Mouse (Mus musculus) liver, embryonic 14.5 days (tissue): ENCODE measurements around the gene Slc17a9. TPM values are rescaled to one million over a fixed set of nuclear protein-coding genes. Genes with fewer than 3 reads are reported as not detected.

ENCODE experiments used
- ATAC-seq: fragments of 200-750 bp; cut with Nextera tagmentation; 2 replicates; pipeline ENCODE4 v1.8.0; 2017; ENCODE audit warnings: moderate number of reproducible peaks, mild to moderate bottlenecking, moderate library complexity; ENCODE audit not compliant: insufficient read depth
- DNase-seq, 3 experiments: peaks; one replicate each; pipeline ENCODE4 v3.0.0-alpha.2; 2012 to 2013; ENCODE audit warnings: low read depth in 3 of 3, low spot score in 3 of 3
- H3K27ac ChIP-seq: fragments of 300-500 bp; sonication (generic); 2 replicates; pipeline ENCODE4 v1.5.1; 2014; ENCODE audit warnings: moderate library complexity, mild to moderate bottlenecking, control low read depth, inconsistent platforms
- H3K27me3 ChIP-seq: fragments of 300-500 bp; sonication (generic); 2 replicates; pipeline ENCODE4 v1.6.1; 2014; ENCODE audit warnings: mild to moderate bottlenecking, low read length, moderate library complexity; ENCODE audit not compliant: control insufficient read depth, insufficient read depth
- H3K36me3 ChIP-seq: fragments of 300-500 bp; sonication (generic); replicated peaks from 2 replicates; pipeline ENCODE4 v1.6.1; 2014; ENCODE audit warnings: low read depth; ENCODE audit not compliant: control insufficient read depth, insufficient read depth
- H3K4me1 ChIP-seq, 2 experiments: fragments of 200-500 bp in 1 of 2; fragments of 300-500 bp in 1 of 2; sonication (generic) in 1 of 2; replicated peaks; 2 replicates each; pipeline ENCODE4 v1.6.1; 2012 to 2014; ENCODE audit warnings: antibody characterized with exemption in 1 of 2, inconsistent platforms in 1 of 2, low read length in 1 of 2; ENCODE audit not compliant: control insufficient read depth in 2 of 2, insufficient read depth in 2 of 2
- H3K4me2 ChIP-seq: fragments of 300-500 bp; sonication (generic); 2 replicates; pipeline ENCODE4 v1.6.1; 2014; ENCODE audit warnings: low read depth, mild to moderate bottlenecking, control low read depth, moderate library complexity
- H3K4me3 ChIP-seq, 2 experiments: fragments of 200-500 bp in 1 of 2; fragments of 300-500 bp in 1 of 2; sonication (generic) in 1 of 2; 2 replicates each; pipeline ENCODE4 v1.5.1; 2012 to 2014; ENCODE audit warnings: low read depth in 2 of 2, low read length in 2 of 2, mild to moderate bottlenecking in 2 of 2, control low read depth in 1 of 2, inconsistent platforms in 1 of 2, moderate library complexity in 1 of 2; ENCODE audit not compliant: insufficient read depth in 1 of 2
- H3K9ac ChIP-seq: fragments of 300-500 bp; sonication (generic); replicated peaks from 2 replicates; pipeline ENCODE4 v1.6.1; 2014; ENCODE audit warnings: mild to moderate bottlenecking, control low read depth, moderate library complexity
- H3K9me3 ChIP-seq: fragments of 300-500 bp; sonication (generic); 2 replicates; pipeline ENCODE4 v1.6.1; 2016; ENCODE audit warnings: low read length, mixed read lengths; ENCODE audit not compliant: control insufficient read depth
- CTCF ChIP-seq: IDR thresholded peaks from 2 replicates; pipeline ENCODE4 v1.5.1; 2016; ENCODE audit warnings: antibody characterized with exemption, low read depth, control low read depth
- EP300 ChIP-seq: IDR thresholded peaks from 2 replicates; pipeline ENCODE4 v1.6.1; 2016; ENCODE audit warnings: antibody characterized with exemption, low read depth
- WGBS: fragments of 180-500 bp; shearing (Covaris S2); extraction: QIAGEN DNeasy Blood & Tissue Kit; methylation state at CpG from one replicate; pipeline ENCODE4 v1.1.7; 2014; ENCODE audit not compliant: insufficient replicate concordance; 5-methylcytosine and 5-hydroxymethylcytosine counted together
- polyA plus RNA-seq, 2 experiments: library from polyadenylated mRNA; depleted of rRNA in 1 of 2; stranded (reverse) in 1 of 2; unstranded in 1 of 2; fragments of >200 nt; fragmentation: Nextera tagmentation in 1 of 2; extraction: Ambion mirVana in 1 of 2; gene quantifications; 2 replicates each; pipeline versions ENCODE4 v1.2.1 to v1.2.3; 2012 to 2014

The Slc17a9 gene
- polyA plus RNA-seq, 2 experiments: 6.8 to 7.7 TPM

DNA sequence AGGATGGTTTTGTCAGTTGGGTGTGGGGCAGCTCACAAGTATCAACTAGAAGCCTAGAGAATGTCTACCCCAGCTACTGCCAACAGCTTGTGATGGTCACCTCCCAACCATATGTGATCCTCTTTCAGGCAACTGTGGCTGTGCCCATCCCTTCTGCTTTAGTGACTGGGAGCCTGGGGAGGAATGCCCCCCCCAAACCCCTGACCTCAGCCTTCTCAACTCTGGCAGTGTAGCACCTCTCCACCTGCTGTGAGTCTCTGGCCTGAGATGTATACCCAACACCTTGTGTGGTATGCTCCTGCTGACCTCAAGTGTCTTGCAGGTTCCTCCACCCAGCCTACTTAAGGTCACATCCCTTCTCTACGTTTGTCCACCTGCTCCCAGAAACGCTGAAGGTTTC lies 1.2 kb upstream of the Slc17a9 start:
- Histone ChIP-seq H3K4me1 (peaks cover 7 to 40% of the 10 kb centered on the region in 2 experiments), H3K9me3 (no peaks in the 10 kb centered on the region), H3K27me3 (no peaks in the 10 kb centered on the region), H3K4me2 (no peak overlapping the region), H3K36me3 (peaks cover 51% of the 10 kb centered on the region), H3K9ac (no peak overlapping the region), H3K27ac (no peak overlapping the region), H3K4me3 (no peak overlapping the region)
- no peak for ATAC-seq
- 71% methylated on average over 2 of the region's 2 CpGs for whole genome bisulfite sequencing
- DNase-seq: no peak
- no peak for TF ChIP-seq CTCF
- TF ChIP-seq EP300: no peak

- H3K27ac ChIP-seq: no peak overlapping the region
- no peak for DNase-seq
- H3K27me3 ChIP-seq: no peaks in the 10 kb centered on the region
- no peaks in the 10 kb centered on the region for H3K9me3 ChIP-seq
- peak overlapping the region; percentile 57 for H3K4me2 ChIP-seq
- H3K9ac ChIP-seq: peak overlapping the region; percentile 44
- TF ChIP-seq CTCF: no peak
- 4% methylated on average over 6 of the region's 6 CpGs for WGBS
- H3K36me3 ChIP-seq: peaks cover 36% of the 10 kb centered on the region
- peaks cover 7 to 40% of the 10 kb centered on the region in 2 experiments for H3K4me1 ChIP-seq
- ATAC-seq: peak; percentile 11
- peak overlapping the region; percentile 48 to 55 for H3K4me3 ChIP-seq
Observed at GRCm38 (mm10) chr2:180725414-180725778, 333 bp downstream of the Slc17a9 start.

GRCm38 (mm10) chr2:180725856-180726629 lies 980 bp downstream of the Slc17a9 start:
- DNase-seq (no peak), ATAC-seq (no peak)
- H3K4me3 ChIP-seq: peak overlapping the region; percentile 48 to 55
- H3K27ac ChIP-seq: no peak overlapping the region
- H3K4me2 ChIP-seq: peak overlapping the region; percentile 57
- 20% methylated on average over 8 of the region's 8 CpGs for WGBS
- TF ChIP-seq EP300 (no peak), CTCF (no peak)
- no peaks in the 10 kb centered on the region for H3K9me3 ChIP-seq
- H3K27me3 ChIP-seq: no peaks in the 10 kb centered on the region
- peaks cover 7 to 40% of the 10 kb centered on the region in 2 experiments for H3K4me1 ChIP-seq
- no peak overlapping the region for H3K9ac ChIP-seq
- H3K36me3 ChIP-seq: peaks cover 30% of the 10 kb centered on the region

DNA sequence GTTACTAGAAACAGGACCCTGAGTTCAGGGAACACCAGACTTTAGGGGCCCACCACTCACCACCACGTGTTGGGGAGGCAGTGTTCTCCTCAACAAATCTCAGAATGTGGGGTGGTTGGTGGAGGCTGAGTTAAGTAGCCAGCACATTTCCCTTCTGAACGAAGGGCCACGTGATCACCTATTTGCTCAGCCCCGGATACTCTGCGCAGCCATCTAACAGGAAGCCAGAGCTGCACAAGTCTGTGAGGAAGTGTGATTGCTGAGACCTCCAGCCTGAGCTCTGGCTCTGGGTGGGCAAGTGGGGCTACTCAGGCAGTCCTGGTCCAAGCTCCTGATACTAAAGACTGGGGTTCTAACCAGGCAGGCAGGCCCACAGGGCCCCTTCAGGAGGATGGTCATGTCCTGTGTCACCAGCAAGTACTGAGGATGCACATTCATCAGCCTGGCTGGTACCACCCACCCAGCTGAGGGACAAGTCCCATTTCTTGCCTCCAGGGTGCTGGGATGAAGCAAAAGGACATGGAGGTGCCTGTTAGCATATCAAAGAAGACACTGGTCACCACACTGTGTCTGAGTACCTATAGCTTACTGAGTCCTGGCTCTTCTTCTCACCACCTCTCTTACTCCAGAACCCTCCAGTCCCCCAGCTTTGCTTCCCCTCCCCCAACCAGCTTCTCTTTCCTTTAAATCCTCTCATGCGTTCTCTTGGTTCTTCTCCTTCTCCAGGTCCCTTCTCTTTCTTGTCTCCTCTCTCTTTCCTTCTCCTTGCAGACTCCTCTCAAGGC lies 1.8 kb downstream of the Slc17a9 start:
- peak overlapping the region; percentile 57 for H3K4me2 ChIP-seq
- H3K4me1 ChIP-seq: peaks cover 7 to 40% of the 10 kb centered on the region in 2 experiments
- H3K36me3 ChIP-seq: peaks cover 22% of the 10 kb centered on the region
- no peak overlapping the region for H3K27ac ChIP-seq
- H3K4me3 ChIP-seq: no peak overlapping the region
- DNase-seq (no peak), ATAC-seq (0 out of 2 replicates have a peak, but pooled peaks have one; percentile 17)
- 19% methylated on average over 6 of the region's 6 CpGs for WGBS
- H3K9me3 ChIP-seq: no peaks in the 10 kb centered on the region
- TF ChIP-seq CTCF: no peak
- TF ChIP-seq EP300: no peak
- H3K9ac ChIP-seq: no peak overlapping the region
- no peaks in the 10 kb centered on the region for H3K27me3 ChIP-seq

DNA sequence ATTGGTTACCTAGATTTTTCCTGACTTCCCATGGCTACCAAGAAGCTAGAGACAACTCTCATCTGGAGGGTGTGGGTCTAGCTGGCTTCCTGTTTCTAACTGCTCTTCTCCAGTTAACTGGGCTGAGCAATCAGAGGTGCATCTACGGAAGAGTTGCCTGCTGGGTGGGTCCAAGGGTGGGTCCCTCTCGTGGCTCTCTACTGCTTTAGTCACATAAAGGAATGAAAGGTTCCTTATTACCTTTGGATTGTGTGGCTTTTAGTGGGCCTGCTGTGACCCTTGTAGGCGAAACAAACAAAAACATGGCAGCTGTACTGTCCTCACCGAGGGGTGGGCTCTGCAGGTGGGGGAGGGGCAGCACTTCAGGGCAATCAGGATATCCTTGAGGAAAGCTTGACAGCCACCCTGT lies 2.6 kb downstream of the Slc17a9 start:
- 23% methylated on average over 4 of the region's 4 CpGs for WGBS
- TF ChIP-seq CTCF (no peak), EP300 (no peak)
- Histone ChIP-seq H3K9me3 (no peaks in the 10 kb centered on the region), H3K36me3 (peaks cover 14% of the 10 kb centered on the region), H3K4me1 (peaks cover 7 to 40% of the 10 kb centered on the region in 2 experiments), H3K4me3 (no peak overlapping the region), H3K27ac (no peak overlapping the region), H3K4me2 (no peak overlapping the region), H3K27me3 (no peaks in the 10 kb centered on the region), H3K9ac (no peak overlapping the region)
- DNase-seq (no peak), ATAC-seq (no peak)
